Mouse (Mus musculus) kidney, adult 18-20 months (tissue): ENCODE results near the gene Vmn2r117.
"Not testable (repeated sequence)": the region's sequence is repeated elsewhere in the genome, so short reads cannot be mapped to it uniquely, and the experiment has no call there.

Source experiments
- DNase-seq: peaks from one replicate; pipeline ENCODE4 v3.0.0; 2021

Gene Vmn2r117

DNA sequence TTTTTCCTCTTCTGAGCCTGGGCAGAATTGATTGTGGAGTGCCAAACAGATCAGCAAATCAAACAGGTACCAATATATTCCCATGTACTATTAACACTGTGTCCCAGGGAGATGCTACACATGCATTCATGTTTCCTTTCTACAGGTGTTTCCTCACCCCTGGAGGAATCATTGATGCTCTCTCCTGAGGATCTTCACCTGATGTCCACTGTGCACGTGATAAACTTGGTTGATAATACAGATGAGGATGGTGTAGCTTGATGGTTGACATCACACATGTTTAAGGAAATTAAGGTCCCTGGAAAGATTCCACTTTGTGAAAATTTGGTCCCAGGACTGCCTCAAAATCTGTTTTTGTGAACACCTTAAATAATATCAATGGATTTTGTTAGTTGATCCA is at the start of gene Vmn2r117:
TSS of gene Vmn2r117 (minus strand) at position 101 of the 400 bp plus-strand sequence.
- not testable (repeated sequence) for DNase-seq

DNA sequence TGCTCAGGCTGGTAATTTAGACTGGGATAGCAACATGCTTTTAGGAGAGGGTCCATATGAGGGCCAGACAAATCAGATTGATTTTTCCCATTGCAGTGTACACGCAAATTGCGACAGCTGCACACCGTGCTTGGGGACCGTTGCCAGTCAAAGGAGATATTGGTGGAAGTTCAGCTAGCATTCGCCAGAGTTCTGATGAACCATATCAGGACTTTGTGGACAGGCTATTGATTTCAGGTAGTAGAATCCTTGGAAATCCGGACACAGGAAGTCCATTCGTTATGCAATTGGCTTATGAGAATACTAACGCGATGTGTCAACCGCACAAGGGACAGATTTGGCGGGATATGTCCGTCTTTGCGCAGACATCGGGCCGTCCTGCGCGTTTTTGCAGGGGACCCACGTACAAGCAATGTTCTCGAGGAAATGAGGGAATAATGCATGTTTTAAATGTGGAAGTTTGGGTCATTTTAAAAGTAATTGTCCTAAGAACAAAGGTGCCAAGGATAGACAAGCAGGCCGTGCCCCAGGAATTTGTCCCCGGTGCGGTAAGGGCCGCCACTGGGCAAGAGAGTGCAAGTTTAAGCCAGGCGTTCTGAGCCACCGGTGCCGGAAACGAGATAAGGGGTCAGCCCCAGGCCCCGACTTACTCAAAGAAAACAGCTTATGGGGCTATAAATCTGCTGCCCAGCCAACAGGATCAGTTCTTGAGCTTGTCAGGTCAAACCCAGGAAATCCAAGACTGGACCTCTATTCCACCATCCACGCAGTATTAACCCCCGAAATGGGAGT is 43.6 kb upstream of the Vmn2r117 start:
- not testable (repeated sequence) for DNase-seq

DNA sequence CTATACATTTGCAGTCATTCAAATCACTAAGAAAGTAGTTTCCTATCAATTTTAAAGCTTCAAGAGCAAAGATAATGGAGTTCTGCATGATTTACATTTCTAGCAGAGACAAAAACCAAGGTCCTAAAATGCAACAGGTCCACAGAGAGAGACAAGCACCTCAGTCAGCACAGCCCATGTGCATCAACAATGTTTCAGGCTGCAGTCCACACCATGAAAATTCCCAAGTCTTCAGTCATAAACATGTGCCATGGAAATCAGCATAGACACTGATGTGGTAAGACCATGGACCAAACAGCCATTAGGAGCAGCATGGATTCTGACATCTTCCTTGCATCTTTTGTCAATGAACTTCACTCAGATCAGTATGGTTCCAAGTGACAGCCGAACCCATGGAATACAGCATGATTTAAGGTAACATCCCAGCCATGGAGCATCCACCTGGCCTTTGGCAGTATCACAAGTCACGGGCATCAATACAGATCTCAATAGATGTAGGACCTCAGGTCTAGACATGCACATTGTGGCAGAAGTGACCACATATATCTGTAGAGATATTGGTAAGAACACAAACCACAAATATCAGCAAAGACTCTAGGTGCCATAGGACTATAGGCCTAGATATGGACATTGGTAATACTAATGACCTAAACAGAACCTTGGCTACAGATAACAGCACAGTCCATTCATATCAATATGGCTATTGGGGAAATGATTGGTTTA is 39.4 kb upstream of the Vmn2r117 start:
- no peak for DNase-seq

DNA sequence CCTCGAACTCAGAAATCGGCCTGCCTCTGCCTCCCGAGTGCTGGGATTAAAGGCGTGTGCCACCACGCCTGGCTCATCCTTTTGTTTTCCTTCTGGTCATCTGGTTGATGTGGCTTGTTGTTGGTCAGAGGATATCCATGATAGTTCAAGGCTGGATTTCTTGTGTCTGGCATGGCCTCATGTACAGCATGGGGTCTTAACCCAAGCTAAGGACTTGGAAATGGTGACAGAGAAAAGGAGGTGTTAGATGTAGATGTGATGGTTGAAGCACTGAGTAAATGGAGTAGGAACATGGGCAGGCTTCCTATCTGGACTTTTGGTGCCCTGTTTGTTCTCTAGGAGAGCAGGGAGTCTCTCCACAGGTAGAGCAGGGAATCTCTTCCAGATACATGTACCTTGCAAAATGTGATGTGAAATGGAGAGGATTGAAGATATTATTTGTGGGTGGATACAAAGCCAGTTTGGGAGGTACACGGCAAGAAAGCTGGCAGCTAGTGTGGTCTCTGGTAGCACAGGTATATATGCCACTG is 46.3 kb downstream of the Vmn2r117 start:
- DNase-seq = no peak
